ENCODE assay signal across 13 mouse cellular contexts in the genomic region with DNA sequence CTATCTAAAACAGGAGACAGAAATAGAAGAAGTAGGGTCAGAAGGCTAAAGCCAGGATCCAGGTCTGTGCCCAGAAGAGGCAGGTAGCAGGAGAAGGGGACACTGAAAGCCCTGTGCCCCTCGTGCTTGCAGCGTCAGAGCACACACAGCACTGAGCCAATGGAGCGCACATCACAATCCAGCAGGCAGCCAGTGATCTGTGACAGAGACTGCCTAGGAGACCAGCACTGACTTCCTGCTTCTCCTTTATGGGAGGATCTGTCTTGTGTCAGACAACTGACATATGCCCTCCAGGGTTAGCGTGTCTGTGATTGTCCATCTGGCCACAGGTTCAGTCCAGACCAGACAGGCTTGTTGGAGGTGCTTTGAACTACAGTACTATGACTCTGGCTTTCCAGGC. TPM values are rescaled to one million over a fixed set of nuclear protein-coding genes. Genes with fewer than 3 reads are reported as not detected.
DNase-seq lines count a peak whose midpoint lies in the region; ATAC-seq lines count a peak whose summit lies in the region.
"Had no signal": no experiment of that assay in that cellular context is flagged by ENCODE, and none has a peak within 500 bp of the region (broad histone marks: within the 10 kb centered on the region; RNA-seq: fewer than 3 reads in every experiment).

No protein-coding gene starts in this region.

- no peak overlapping the region for H3K4me2 ChIP-seq in heart, embryonic 15.5 days
- H3K4me2 ChIP-seq in midbrain, embryonic 11.5 days: no peak overlapping the region
- H3K4me2 ChIP-seq in midbrain, embryonic 15.5 days: no peak overlapping the region
- H3K4me2 ChIP-seq: embryonic facial prominence, embryonic 15.5 days; neural tube, embryonic 12.5 days had no signal

- WGBS in heart, embryonic 15.5 days: 37% methylated on average over 4 of the region's 4 CpGs
- 83% methylated on average over 4 of the region's 4 CpGs for WGBS in midbrain, embryonic 11.5 days
- 76% methylated on average over 4 of the region's 4 CpGs for WGBS in midbrain, embryonic 15.5 days

- no peak overlapping the region for H3K4me3 ChIP-seq in heart, embryonic 15.5 days
- H3K4me3 ChIP-seq in midbrain, embryonic 11.5 days (ENCODE audit: low read depth, low read length): no peak overlapping the region
- no peak overlapping the region for H3K4me3 ChIP-seq in midbrain, embryonic 15.5 days
- H3K4me3 ChIP-seq: embryonic facial prominence, embryonic 15.5 days; neural tube, embryonic 12.5 days had no signal

- H3K27me3 ChIP-seq in heart, embryonic 15.5 days: no peaks in the 10 kb centered on the region
- H3K27me3 ChIP-seq in midbrain, embryonic 11.5 days (ENCODE audit: control insufficient read depth, insufficient read depth, low read length): no peaks in the 10 kb centered on the region
- H3K27me3 ChIP-seq in midbrain, embryonic 15.5 days (replicated peaks): no peaks in the 10 kb centered on the region
- no peaks in the 10 kb centered on the region for H3K27me3 ChIP-seq in splenic B cell, adult 2 months (ENCODE audit: control insufficient read depth, insufficient read depth, low read length, poor library complexity, severe bottlenecking)
- H3K27me3 ChIP-seq: embryonic facial prominence, embryonic 15.5 days; neural tube, embryonic 12.5 days had no signal

- no peaks in the 10 kb centered on the region for H3K9me3 ChIP-seq in heart, embryonic 15.5 days (replicated peaks)
- H3K9me3 ChIP-seq in midbrain, embryonic 11.5 days (ENCODE audit: control insufficient read depth, low read length): no peaks in the 10 kb centered on the region
- no peaks in the 10 kb centered on the region for H3K9me3 ChIP-seq in midbrain, embryonic 15.5 days
- H3K9me3 ChIP-seq: embryonic facial prominence, embryonic 15.5 days; neural tube, embryonic 12.5 days had no signal

- H3K4me1 ChIP-seq in heart, embryonic 15.5 days (replicated peaks): peaks cover 39% of the 10 kb centered on the region
- peaks cover 4% of the 10 kb centered on the region for H3K4me1 ChIP-seq in midbrain, embryonic 11.5 days (ENCODE audit: control insufficient read depth, insufficient read depth, low read length)
- H3K4me1 ChIP-seq in midbrain, embryonic 15.5 days: peaks cover 10% of the 10 kb centered on the region

- no peak overlapping the region for H3K9ac ChIP-seq in heart, embryonic 15.5 days
- H3K9ac ChIP-seq in midbrain, embryonic 11.5 days (ENCODE audit: low read length): no peak overlapping the region
- H3K9ac ChIP-seq in midbrain, embryonic 15.5 days: no peak overlapping the region
- H3K9ac ChIP-seq: embryonic facial prominence, embryonic 15.5 days; neural tube, embryonic 12.5 days had no signal

- ATAC-seq in heart, embryonic 15.5 days (replicated peaks; ENCODE audit: insufficient number of reproducible peaks, insufficient read depth, low FRiP score, low read depth): peak; percentile 27; the same call in 1 of the 2 replicates
- ATAC-seq in midbrain, embryonic 11.5 days (ENCODE audit: low FRiP score): no peak
- no peak for ATAC-seq in midbrain, embryonic 15.5 days (replicated peaks)
- ATAC-seq in cerebellum, adult (ENCODE audit: insufficient number of reproducible peaks, low FRiP score, low TSS enrichment): no peak
- ATAC-seq: forebrain, embryonic 16.5 days had no signal

- H3K36me3 ChIP-seq in heart, embryonic 15.5 days: no peaks in the 10 kb centered on the region
- no peaks in the 10 kb centered on the region for H3K36me3 ChIP-seq in midbrain, embryonic 11.5 days (ENCODE audit: control insufficient read depth, insufficient read depth, low read length)
- H3K36me3 ChIP-seq in midbrain, embryonic 15.5 days (replicated peaks): no peaks in the 10 kb centered on the region
- no peaks in the 10 kb centered on the region for H3K36me3 ChIP-seq in splenic B cell, adult 2 months (ENCODE audit: control insufficient read depth, insufficient read depth, low read length, poor library complexity, severe bottlenecking)
- H3K36me3 ChIP-seq: embryonic facial prominence, embryonic 15.5 days; neural tube, embryonic 12.5 days had no signal

- no peak for DNase-seq in heart, adult 8-10 months (ENCODE audit: low spot score)
- peak; percentile 81 for DNase-seq in midbrain, embryonic 11.5 days (ENCODE audit: low spot score, missing footprints)
- peak; percentile 34 for DNase-seq in embryo, embryonic 11 days
- peak; percentile 54 for DNase-seq in splenic B cell, adult 2 months (ENCODE audit: low read depth, low spot score)
- DNase-seq in urinary bladder, adult 2 months (ENCODE audit: low spot score): no peak
- DNase-seq: gastrocnemius, postnatal 36 days had no signal

- H3K27ac ChIP-seq in heart, embryonic 15.5 days: no peak overlapping the region
- H3K27ac ChIP-seq in midbrain, embryonic 11.5 days (ENCODE audit: low read depth, low read length): no peak overlapping the region
- no peak overlapping the region for H3K27ac ChIP-seq in midbrain, embryonic 15.5 days
- H3K27ac ChIP-seq: embryonic facial prominence, embryonic 15.5 days; hindbrain, postnatal 0 days; neural tube, embryonic 12.5 days had no signal

RNA-seq across cellular contexts. Expression of gene Map10, which starts 49.3 kb away (rescaled TPM):
- polyA plus RNA-seq in heart, embryonic 15.5 days (2015; fragmentation: Nextera tagmentation; extraction: Ambion mirVana): 6.0 and 6.6 TPM in 2 replicates
- 1 to 10 TPM; 4.9 to 7.0 (median 6.4) TPM for total RNA-seq in heart, adult 8-10 months (2022)
- polyA plus RNA-seq in midbrain, embryonic 11.5 days (2014; fragmentation: Nextera tagmentation; extraction: Ambion mirVana): 8.5 and 10.4 TPM in 2 replicates
- polyA plus RNA-seq in midbrain, embryonic 15.5 days (2015; fragmentation: Nextera tagmentation; extraction: Ambion mirVana): 8.9 and 9.3 TPM in 2 replicates
- polyA plus RNA-seq in urinary bladder, adult 2 months (2012; rRNA removed): 2.8 and 3.7 TPM in 2 replicates

RNA-seq across cellular contexts. Expression of gene Sipa1l2, which starts 50.7 kb away (rescaled TPM):
- 20.6 and 24.5 TPM in 2 replicates for polyA plus RNA-seq in heart, embryonic 15.5 days (2015; fragmentation: Nextera tagmentation; extraction: Ambion mirVana)
- 10 to 100 TPM; 41.6 to 49.5 (median 44.5) TPM for total RNA-seq in heart, adult 8-10 months (2022)
- 13.0 and 14.1 TPM in 2 replicates for polyA plus RNA-seq in midbrain, embryonic 11.5 days (2014; fragmentation: Nextera tagmentation; extraction: Ambion mirVana)
- 28.2 and 28.7 TPM in 2 replicates for polyA plus RNA-seq in midbrain, embryonic 15.5 days (2015; fragmentation: Nextera tagmentation; extraction: Ambion mirVana)
- 16.7 and 20.2 TPM in 2 replicates for polyA plus RNA-seq in urinary bladder, adult 2 months (2012; rRNA removed)

Comparison
In these comparisons a context has a peak if more than half of its experiments do, and no peak if none do; other contexts are left out.
1. DNase-seq: peak in midbrain, embryonic 11.5 days (single experiment), embryo, embryonic 11 days (single experiment) and splenic B cell, adult 2 months (single experiment); none in heart, adult 8-10 months (single experiment) and urinary bladder, adult 2 months (single experiment).